ENCODE assay signal across 28 mouse cellular contexts in the genomic region with DNA sequence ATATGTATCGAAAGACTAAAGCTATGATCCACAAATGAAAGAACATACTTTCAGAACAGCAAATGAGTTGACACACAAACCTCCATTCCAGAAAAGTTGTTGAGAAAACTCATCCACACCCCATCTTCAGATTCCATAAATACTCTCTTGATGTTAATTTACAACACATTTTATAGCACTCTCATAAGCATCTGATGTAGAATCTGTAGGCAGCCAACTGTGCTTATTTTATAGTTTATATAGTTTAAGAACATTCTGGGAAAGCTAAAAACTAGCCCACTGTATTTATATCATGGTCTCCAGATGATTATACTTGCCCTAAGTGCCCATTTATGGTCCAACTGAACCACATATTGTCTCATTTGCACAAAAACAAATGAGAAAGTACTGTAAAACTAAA.
"Had no signal": no experiment of that assay in that cellular context is flagged by ENCODE, and none has a peak within 500 bp of the region (broad histone marks: within the 10 kb centered on the region; RNA-seq: fewer than 3 reads in every experiment).

No protein-coding gene starts in this region.

- H3K9me3 ChIP-seq: embryonic facial prominence, embryonic 10.5 days; embryonic facial prominence, embryonic 12.5 days; embryonic facial prominence, embryonic 13.5 days; embryonic facial prominence, embryonic 15.5 days; forebrain, embryonic 10.5 days; forebrain, embryonic 12.5 days; forebrain, embryonic 13.5 days; forebrain, embryonic 15.5 days; heart, embryonic 10.5 days had no signal

- H3K9ac ChIP-seq: embryonic facial prominence, embryonic 12.5 days; embryonic facial prominence, embryonic 13.5 days; embryonic facial prominence, embryonic 15.5 days; forebrain, embryonic 12.5 days; forebrain, embryonic 13.5 days; forebrain, embryonic 15.5 days had no signal

- H3K4me1 ChIP-seq: embryonic facial prominence, embryonic 10.5 days; embryonic facial prominence, embryonic 12.5 days; embryonic facial prominence, embryonic 13.5 days; embryonic facial prominence, embryonic 15.5 days; forebrain, embryonic 10.5 days; forebrain, embryonic 12.5 days; forebrain, embryonic 13.5 days; forebrain, embryonic 15.5 days; heart, embryonic 10.5 days had no signal

- H3K4me2 ChIP-seq: embryonic facial prominence, embryonic 12.5 days; embryonic facial prominence, embryonic 13.5 days; embryonic facial prominence, embryonic 15.5 days; forebrain, embryonic 12.5 days; forebrain, embryonic 13.5 days; forebrain, embryonic 15.5 days; heart, embryonic 11.5 days had no signal

- H3K27ac ChIP-seq: embryonic facial prominence, embryonic 10.5 days; embryonic facial prominence, embryonic 12.5 days; embryonic facial prominence, embryonic 13.5 days; embryonic facial prominence, embryonic 15.5 days; forebrain, embryonic 10.5 days; forebrain, embryonic 12.5 days; forebrain, embryonic 13.5 days; forebrain, embryonic 15.5 days; gastrocnemius, adult 2 months; heart, adult 2 months; heart, embryonic 10.5 days had no signal

- DNase-seq: cerebellum, adult 8-10 months; cerebellum, adult 9-10 months; cerebellum, adult 9-11 months; cerebellum, postnatal 10 days; cerebellum, postnatal 14 days; cerebellum, postnatal 25 days; cerebellum, postnatal 36 days; embryo, embryonic 11 days; gastrocnemius, adult 2 months; gastrocnemius, postnatal 10 days; gastrocnemius, postnatal 14 days; gastrocnemius, postnatal 25 days; gastrocnemius, postnatal 36 days; heart, adult 11 months; heart, adult 18-20 months; heart, adult 2 months had no signal

- H3K27me3 ChIP-seq: embryonic facial prominence, embryonic 12.5 days; embryonic facial prominence, embryonic 13.5 days; embryonic facial prominence, embryonic 15.5 days; forebrain, embryonic 12.5 days; forebrain, embryonic 13.5 days; forebrain, embryonic 15.5 days had no signal

- H3K36me3 ChIP-seq: embryonic facial prominence, embryonic 10.5 days; embryonic facial prominence, embryonic 12.5 days; embryonic facial prominence, embryonic 13.5 days; embryonic facial prominence, embryonic 15.5 days; forebrain, embryonic 10.5 days; forebrain, embryonic 12.5 days; forebrain, embryonic 15.5 days; heart, embryonic 10.5 days had no signal

- H3K4me3 ChIP-seq: embryonic facial prominence, embryonic 10.5 days; embryonic facial prominence, embryonic 12.5 days; embryonic facial prominence, embryonic 13.5 days; embryonic facial prominence, embryonic 15.5 days; erythroblast, embryonic 14.5 days; forebrain, embryonic 10.5 days; forebrain, embryonic 12.5 days; forebrain, embryonic 13.5 days; forebrain, embryonic 15.5 days; gastrocnemius, adult 2 months; heart, adult 2 months; heart, embryonic 10.5 days had no signal

- ATAC-seq: forebrain, embryonic 13.5 days; forebrain, embryonic 14.5 days; forebrain, embryonic 15.5 days had no signal
